In genomic region chr8:11471309-11471708, GRCm38 (mm10) we compare ENCODE assay signal across 21 mouse cellular contexts. TPM values are rescaled to one million over a fixed set of nuclear protein-coding genes. Genes with fewer than 3 reads are reported as not detected.
A peak's percentile ranks its signal among the peaks of the same experiment; 100 is the strongest.
DNase-seq lines count a peak whose midpoint lies in the region; ATAC-seq and TF ChIP-seq lines count a peak whose summit lies in the region.
"Had no signal": no experiment of that assay in that cellular context is flagged by ENCODE, and none has a peak within 500 bp of the region (broad histone marks: within the 10 kb centered on the region; RNA-seq: fewer than 3 reads in every experiment).

No protein-coding gene starts in this region.

- H3K4me3 ChIP-seq in heart, embryonic 13.5 days: no peak overlapping the region
- H3K4me3 ChIP-seq in kidney, embryonic 16.5 days (ENCODE audit: low read length): no peak overlapping the region
- no peak overlapping the region for H3K4me3 ChIP-seq in liver, embryonic 15.5 days (replicated peaks)
- no peak overlapping the region for H3K4me3 ChIP-seq in thymus, adult 2 months (ENCODE audit: control insufficient read depth, insufficient read depth, low read length)
- H3K4me3 ChIP-seq: erythroblast, embryonic 14.5 days; forebrain, embryonic 15.5 days; gastrocnemius, adult 2 months; intestine, embryonic 15.5 days; limb, embryonic 13.5 days; megakaryocyte, embryonic 14.5 days; stomach, embryonic 15.5 days had no signal

- H3K9ac ChIP-seq in heart, embryonic 13.5 days: peak overlapping the region; percentile 33; the same call in 1 of the 2 replicates
- H3K9ac ChIP-seq in kidney, embryonic 16.5 days (replicated peaks; ENCODE audit: low read length): peak overlapping the region; percentile 39; the same call in 1 of the 2 replicates
- H3K9ac ChIP-seq in liver, embryonic 15.5 days: no peak overlapping the region
- H3K9ac ChIP-seq: forebrain, embryonic 15.5 days; hindbrain, embryonic 14.5 days; intestine, embryonic 15.5 days; limb, embryonic 13.5 days; stomach, embryonic 15.5 days had no signal

- no peak for DNase-seq in heart, adult 18-20 months
- no peak for DNase-seq in thymus, adult 2 months
- DNase-seq in frontal cortex, postnatal 14 days (ENCODE audit: low spot score in 2 of 2): no peak
- no peak for DNase-seq in cerebellum, postnatal 36 days
- DNase-seq: adrenal gland, adult 8-10 months; cerebellum, adult 18-20 months; gastrocnemius, adult 2 months; heart, adult 11 months; heart, postnatal 10 days; spleen, adult 18-20 months had no signal

- no peak overlapping the region for H3K27ac ChIP-seq in heart, embryonic 13.5 days (replicated peaks)
- H3K27ac ChIP-seq in kidney, embryonic 16.5 days (ENCODE audit: low read length): peak overlapping the region; percentile 96
- H3K27ac ChIP-seq in liver, embryonic 15.5 days (replicated peaks): peak overlapping the region; percentile 55
- no peak overlapping the region for H3K27ac ChIP-seq in thymus, adult 2 months (ENCODE audit: control insufficient read depth, insufficient read depth, low read length)
- H3K27ac ChIP-seq: forebrain, embryonic 15.5 days; gastrocnemius, adult 2 months; hindbrain, embryonic 14.5 days; intestine, embryonic 15.5 days; limb, embryonic 13.5 days; stomach, embryonic 15.5 days had no signal

- 55% methylated on average over 8 of the region's 8 CpGs for WGBS in heart, embryonic 13.5 days
- 39% methylated on average over 8 of the region's 8 CpGs for WGBS in kidney, embryonic 16.5 days
- WGBS in liver, embryonic 15.5 days (ENCODE audit: insufficient replicate concordance): 33% methylated on average over 8 of the region's 8 CpGs
- WGBS in thymus, adult 2 months: 24% methylated on average over 8 of the region's 8 CpGs

- no peak overlapping the region for H3K4me2 ChIP-seq in heart, embryonic 13.5 days
- peak overlapping the region; percentile 23; the same call in 1 of the 2 replicates for H3K4me2 ChIP-seq in kidney, embryonic 16.5 days (replicated peaks; ENCODE audit: low read depth, low read length)
- no peak overlapping the region for H3K4me2 ChIP-seq in liver, embryonic 15.5 days
- H3K4me2 ChIP-seq: forebrain, embryonic 15.5 days; hindbrain, embryonic 14.5 days; intestine, embryonic 15.5 days; limb, embryonic 13.5 days; stomach, embryonic 15.5 days had no signal

- no peak for TF ChIP-seq CTCF in thymus, adult 2 months (IDR thresholded peaks at IDR 0.05; ENCODE audit: borderline replicate concordance, control insufficient read depth, extremely low read depth, insufficient read depth, low read length, poor library complexity)

- peaks cover 55% of the 10 kb centered on the region for H3K4me1 ChIP-seq in heart, embryonic 13.5 days
- peaks cover 46% of the 10 kb centered on the region for H3K4me1 ChIP-seq in kidney, embryonic 16.5 days (ENCODE audit: insufficient read depth, low read length)
- peaks cover 22% of the 10 kb centered on the region for H3K4me1 ChIP-seq in liver, embryonic 15.5 days (replicated peaks)
- peaks cover 5% of the 10 kb centered on the region; the same call in 1 of the 2 replicates for H3K4me1 ChIP-seq in thymus, adult 2 months (replicated peaks; ENCODE audit: control insufficient read depth, insufficient read depth, low read length)
- H3K4me1 ChIP-seq: forebrain, embryonic 15.5 days had no signal

- ATAC-seq in heart, embryonic 13.5 days (ENCODE audit: extremely low read depth, insufficient number of reproducible peaks, low FRiP score, low TSS enrichment): no peak
- ATAC-seq in hematopoietic stem cell, adult 5-6 weeks (replicated peaks in 1 of 2; ENCODE audit: insufficient read depth in 1 of 2, low FRiP score in 2 of 2, low TSS enrichment in 1 of 2, low read depth in 1 of 2, poor library complexity in 2 of 2, severe bottlenecking in 2 of 2): peak; percentile 61 to 62
- peak; percentile 29; the same call in 1 of the 2 replicates for ATAC-seq in kidney, embryonic 16.5 days (ENCODE audit: low FRiP score, low TSS enrichment)
- no peak for ATAC-seq in liver, embryonic 15.5 days (ENCODE audit: insufficient read depth)
- ATAC-seq: forebrain, embryonic 15.5 days; intestine, embryonic 15.5 days had no signal

- H3K9me3 ChIP-seq in heart, embryonic 13.5 days: 0 out of 2 replicates have a peak, but pooled peaks cover 4% of the 10 kb centered on the region
- H3K9me3 ChIP-seq in kidney, embryonic 16.5 days (ENCODE audit: low read length): peaks cover 6% of the 10 kb centered on the region; the same call in 1 of the 2 replicates
- H3K9me3 ChIP-seq in liver, embryonic 15.5 days (replicated peaks): no peaks in the 10 kb centered on the region
- H3K9me3 ChIP-seq: forebrain, embryonic 15.5 days; intestine, embryonic 15.5 days; limb, embryonic 13.5 days; stomach, embryonic 15.5 days had no signal

- peaks cover 13% of the 10 kb centered on the region for H3K36me3 ChIP-seq in heart, embryonic 13.5 days
- peaks cover 9% of the 10 kb centered on the region for H3K36me3 ChIP-seq in kidney, embryonic 16.5 days (ENCODE audit: insufficient read depth, low read length)
- no peaks in the 10 kb centered on the region; the same call in none of the 2 replicates for H3K36me3 ChIP-seq in liver, embryonic 15.5 days (replicated peaks)
- no peaks in the 10 kb centered on the region for H3K36me3 ChIP-seq in thymus, adult 2 months (ENCODE audit: control insufficient read depth, insufficient read depth, low read length)
- H3K36me3 ChIP-seq: forebrain, embryonic 15.5 days; intestine, embryonic 15.5 days; limb, embryonic 13.5 days; stomach, embryonic 15.5 days had no signal

- H3K27me3 ChIP-seq in heart, embryonic 13.5 days (replicated peaks): peaks cover 21% of the 10 kb centered on the region
- no peaks in the 10 kb centered on the region for H3K27me3 ChIP-seq in kidney, embryonic 16.5 days (ENCODE audit: insufficient read depth, low read length)
- peaks cover 37% of the 10 kb centered on the region for H3K27me3 ChIP-seq in liver, embryonic 15.5 days
- peaks cover 4% of the 10 kb centered on the region; the same call in 1 of the 2 replicates for H3K27me3 ChIP-seq in thymus, adult 2 months (ENCODE audit: control insufficient read depth, insufficient read depth, low read length)

- no peak for TF ChIP-seq POLR2A in thymus, adult 2 months (IDR thresholded peaks at IDR 0.05; ENCODE audit: control insufficient read depth, extremely low read depth, insufficient read depth, low read length, poor library complexity)

RNA-seq across cellular contexts. Expression of gene Rab20, which starts 7.2 kb away (rescaled TPM):
- polyA plus RNA-seq in heart, embryonic 13.5 days (2015; fragmentation: Nextera tagmentation; extraction: Ambion mirVana): 28.1 and 30.1 TPM in 2 replicates
- 10 to 100 TPM; 17.4 to 20.5 TPM for total RNA-seq in heart, adult 18-20 months (2021)
- total RNA-seq in hematopoietic stem cell, adult 5-6 weeks (2017): 5.0 and 6.4 TPM in 2 replicates
- polyA plus RNA-seq in kidney, embryonic 16.5 days (2015; fragmentation: Nextera tagmentation; extraction: Ambion mirVana): 30.6 and 37.3 TPM in 2 replicates
- 5.8 and 6.9 TPM in 2 replicates for polyA plus RNA-seq in liver, embryonic 15.5 days (2015; fragmentation: Nextera tagmentation; extraction: Ambion mirVana)
- polyA plus RNA-seq in thymus, adult 2 months (2012; rRNA removed): 9.6 and 15.0 TPM in 2 replicates

RNA-seq across cellular contexts. Expression of gene Naxd, which starts 26.0 kb away (rescaled TPM):
- 73.5 and 77.8 TPM in 2 replicates for polyA plus RNA-seq in heart, embryonic 13.5 days (2015; fragmentation: Nextera tagmentation; extraction: Ambion mirVana)
- 10 to 100 TPM; 30.1 to 34.4 TPM for total RNA-seq in heart, adult 18-20 months (2021)
- total RNA-seq in hematopoietic stem cell, adult 5-6 weeks (2017): 53.2 and 56.3 TPM in 2 replicates
- 125 and 132 TPM in 2 replicates for polyA plus RNA-seq in kidney, embryonic 16.5 days (2015; fragmentation: Nextera tagmentation; extraction: Ambion mirVana)
- 37.1 and 40.1 TPM in 2 replicates for polyA plus RNA-seq in liver, embryonic 15.5 days (2015; fragmentation: Nextera tagmentation; extraction: Ambion mirVana)
- polyA plus RNA-seq in thymus, adult 2 months (2012; rRNA removed): 162 and 168 TPM in 2 replicates

Comparison
In these comparisons a context has a peak if more than half of its experiments do, and no peak if none do; other contexts are left out.
1. ATAC-seq: peak in hematopoietic stem cell, adult 5-6 weeks (2 of 2) and kidney, embryonic 16.5 days (single experiment); none in heart, embryonic 13.5 days (single experiment) and liver, embryonic 15.5 days (single experiment).
2. H3K27ac ChIP-seq: peak in kidney, embryonic 16.5 days (single experiment) and liver, embryonic 15.5 days (single experiment); none in heart, embryonic 13.5 days (single experiment) and thymus, adult 2 months (single experiment).